Mouse (Mus musculus): ENCODE results near the gene Lrfn4. TPM values are rescaled to one million over a fixed set of nuclear protein-coding genes. Genes with fewer than 3 reads are reported as not detected.

Lrfn4 gene
- polyA plus RNA-seq, 2 experiments: 9.5 to 49.0 TPM

- ATAC-seq (ENCODE audit: low FRiP score, low read depth): no peak
- H3K9ac ChIP-seq (ENCODE audit: low read depth, low read length, severe bottlenecking): no peak overlapping the region
- peaks cover 31% of the 10 kb centered on the region for H3K36me3 ChIP-seq (ENCODE audit: control insufficient read depth, insufficient read depth, low read length)
- H3K9me3 ChIP-seq (ENCODE audit: control insufficient read depth, low read length): no peaks in the 10 kb centered on the region
- H3K4me1 ChIP-seq (ENCODE audit: control insufficient read depth, insufficient read depth, low read length): peaks cover 3% of the 10 kb centered on the region; the same call in 1 of the 2 replicates
- no peak overlapping the region for H3K4me2 ChIP-seq (replicated peaks; ENCODE audit: low read depth, low read length, severe bottlenecking)
- TF ChIP-seq POLR2A (IDR thresholded peaks at IDR 0.05; ENCODE audit: borderline replicate concordance, extremely low read depth, insufficient read depth, insufficient read length): no peak
- no peaks in the 10 kb centered on the region for H3K27me3 ChIP-seq (ENCODE audit: control insufficient read depth, insufficient read depth, low read length)
- DNase-seq (ENCODE audit: low spot score): no peak
- no peak overlapping the region for H3K27ac ChIP-seq (replicated peaks; ENCODE audit: low read depth, low read length)
- H3K4me3 ChIP-seq (replicated peaks; ENCODE audit: low read length): no peak overlapping the region
- WGBS: 81% methylated on average over 4 of the region's 4 CpGs
Measured at GRCm38 (mm10) chr19:4608511-4608910, 7.0 kb downstream of the Lrfn4 start.

- no peak overlapping the region for H3K4me3 ChIP-seq (replicated peaks; ENCODE audit: low read length)
- H3K27me3 ChIP-seq (ENCODE audit: control insufficient read depth, insufficient read depth, low read length): no peaks in the 10 kb centered on the region
- no peak overlapping the region for H3K9ac ChIP-seq (ENCODE audit: low read depth, low read length, severe bottlenecking)
- H3K4me2 ChIP-seq (replicated peaks; ENCODE audit: low read depth, low read length, severe bottlenecking): no peak overlapping the region
- peaks cover 20% of the 10 kb centered on the region for H3K36me3 ChIP-seq (ENCODE audit: control insufficient read depth, insufficient read depth, low read length)
- WGBS: 91% methylated on average over 12 of the region's 12 CpGs
- H3K4me1 ChIP-seq (ENCODE audit: control insufficient read depth, insufficient read depth, low read length): 0 out of 2 replicates have a peak, but pooled peaks cover 3% of the 10 kb centered on the region
- ATAC-seq (ENCODE audit: low FRiP score, low read depth) (no peak), DNase-seq (ENCODE audit: low spot score) (no peak)
- H3K9me3 ChIP-seq (ENCODE audit: control insufficient read depth, low read length): no peaks in the 10 kb centered on the region
- TF ChIP-seq POLR2A (IDR thresholded peaks at IDR 0.05; ENCODE audit: borderline replicate concordance, extremely low read depth, insufficient read depth, insufficient read length): no peak
- H3K27ac ChIP-seq (replicated peaks; ENCODE audit: low read depth, low read length): no peak overlapping the region
Measured at GRCm38 (mm10) chr19:4607406-4607805, 8.1 kb downstream of the Lrfn4 start.

- no peak overlapping the region for H3K4me2 ChIP-seq (replicated peaks; ENCODE audit: low read depth, low read length, severe bottlenecking)
- H3K4me3 ChIP-seq (replicated peaks; ENCODE audit: low read length): no peak overlapping the region
- no peak overlapping the region for H3K9ac ChIP-seq (ENCODE audit: low read depth, low read length, severe bottlenecking)
- no peak for TF ChIP-seq POLR2A (IDR thresholded peaks at IDR 0.05; ENCODE audit: borderline replicate concordance, extremely low read depth, insufficient read depth, insufficient read length)
- ATAC-seq (ENCODE audit: low FRiP score, low read depth) (no peak), DNase-seq (ENCODE audit: low spot score) (no peak)
- no peaks in the 10 kb centered on the region for H3K9me3 ChIP-seq (ENCODE audit: control insufficient read depth, low read length)
- no peaks in the 10 kb centered on the region for H3K27me3 ChIP-seq (ENCODE audit: control insufficient read depth, insufficient read depth, low read length)
- WGBS: 90% methylated on average over 4 of the region's 4 CpGs
- 0 out of 2 replicates have a peak, but pooled peaks cover 3% of the 10 kb centered on the region for H3K4me1 ChIP-seq (ENCODE audit: control insufficient read depth, insufficient read depth, low read length)
- peaks cover 4% of the 10 kb centered on the region; the same call in 1 of the 2 replicates for H3K36me3 ChIP-seq (ENCODE audit: control insufficient read depth, insufficient read depth, low read length)
- no peak overlapping the region for H3K27ac ChIP-seq (replicated peaks; ENCODE audit: low read depth, low read length)
Measured at GRCm38 (mm10) chr19:4605654-4606053, 9.8 kb downstream of the Lrfn4 start.

GRCm38 (mm10) chr19:4603801-4604723 is 11.4 kb downstream of the Lrfn4 start:
- Histone ChIP-seq H3K27me3 (ENCODE audit: control insufficient read depth, insufficient read depth, low read length) (no peaks in the 10 kb centered on the region), H3K27ac (replicated peaks; ENCODE audit: low read depth, low read length) (no peak overlapping the region)

GRCm38 (mm10) chr19:4602459-4602858 is 13.0 kb downstream of the Lrfn4 start:
- Histone ChIP-seq H3K27ac (replicated peaks; ENCODE audit: low read depth, low read length) (no peak overlapping the region), H3K4me2 (replicated peaks; ENCODE audit: low read depth, low read length, severe bottlenecking) (no peak overlapping the region), H3K9ac (ENCODE audit: low read depth, low read length, severe bottlenecking) (no peak overlapping the region), H3K4me3 (replicated peaks; ENCODE audit: low read length) (no peak overlapping the region), H3K27me3 (ENCODE audit: control insufficient read depth, insufficient read depth, low read length) (no peaks in the 10 kb centered on the region), H3K9me3 (ENCODE audit: control insufficient read depth, low read length) (no peaks in the 10 kb centered on the region), H3K36me3 (ENCODE audit: control insufficient read depth, insufficient read depth, low read length) (no peaks in the 10 kb centered on the region), H3K4me1 (ENCODE audit: control insufficient read depth, insufficient read depth, low read length) (0 out of 2 replicates have a peak, but pooled peaks cover 3% of the 10 kb centered on the region)
- no peak for TF ChIP-seq POLR2A (IDR thresholded peaks at IDR 0.05; ENCODE audit: borderline replicate concordance, extremely low read depth, insufficient read depth, insufficient read length)
- WGBS: 90% methylated on average over 20 of the region's 20 CpGs
- ATAC-seq (ENCODE audit: low FRiP score, low read depth) (no peak), DNase-seq (ENCODE audit: low spot score) (no peak)

More at GRCm38 (mm10) chr19:4603801-4604723, 11.4 kb downstream of the Lrfn4 start:
- TF ChIP-seq POLR2A (IDR thresholded peaks at IDR 0.05; ENCODE audit: borderline replicate concordance, extremely low read depth, insufficient read depth, insufficient read length): no peak
- 0 out of 2 replicates have a peak, but pooled peaks cover 3% of the 10 kb centered on the region for H3K4me1 ChIP-seq (ENCODE audit: control insufficient read depth, insufficient read depth, low read length)
- ATAC-seq (ENCODE audit: low FRiP score, low read depth) (no peak), DNase-seq (ENCODE audit: low spot score) (no peak)
- peak overlapping the region; percentile 21; the same call in 1 of the 2 replicates for H3K4me2 ChIP-seq (replicated peaks; ENCODE audit: low read depth, low read length, severe bottlenecking)
- H3K9me3 ChIP-seq (ENCODE audit: control insufficient read depth, low read length): no peaks in the 10 kb centered on the region
- 37% methylated on average over 24 of the region's 24 CpGs for WGBS
- 0 out of 2 replicates have a peak overlapping the region, but pooled peaks have one; percentile 9 for H3K9ac ChIP-seq (ENCODE audit: low read depth, low read length, severe bottlenecking)
- no peaks in the 10 kb centered on the region for H3K36me3 ChIP-seq (ENCODE audit: control insufficient read depth, insufficient read depth, low read length)
- H3K4me3 ChIP-seq (replicated peaks; ENCODE audit: low read length): no peak overlapping the region

All from limb, embryonic 14.5 days (tissue).